Mouse (Mus musculus) frontal cortex, postnatal 36 days (tissue): ENCODE data around the gene Islr2.

Source experiments
- DNase-seq, 2 experiments: peaks; one replicate each; pipeline ENCODE4 v3.0.0; 2022; ENCODE audit warnings: low spot score in 2 of 2

Gene Islr2

DNA sequence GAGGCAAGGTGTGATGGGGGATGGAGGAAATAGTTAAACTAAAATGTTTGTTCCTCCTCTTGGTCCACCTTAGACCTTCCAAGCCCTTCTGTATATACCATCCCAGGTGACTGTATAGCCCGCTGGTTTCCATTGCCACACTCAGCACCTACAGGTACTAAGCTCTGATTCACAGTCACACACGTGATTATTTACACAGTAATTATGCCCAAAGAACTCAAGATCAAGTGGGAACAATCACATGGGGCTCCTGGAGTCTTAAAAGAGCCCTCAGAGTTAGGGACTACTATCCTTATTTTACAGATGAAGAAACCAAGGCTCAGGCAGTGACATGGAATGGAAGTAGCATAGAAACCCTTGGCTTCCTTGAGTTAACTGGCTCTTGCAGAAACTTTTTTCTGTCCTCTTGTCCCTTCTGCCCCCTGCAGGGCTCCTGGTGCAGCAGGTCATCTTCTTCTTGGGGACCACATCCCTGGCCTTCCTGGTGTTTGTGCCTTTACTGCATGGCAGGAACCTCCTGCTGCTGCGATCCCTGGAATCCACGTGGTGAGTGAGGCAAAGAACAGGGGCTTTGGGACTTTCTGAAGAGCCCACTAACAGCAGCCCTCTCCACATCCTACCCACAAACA lies 53.3 kb downstream of the Islr2 start:
- no peak for DNase-seq

DNA sequence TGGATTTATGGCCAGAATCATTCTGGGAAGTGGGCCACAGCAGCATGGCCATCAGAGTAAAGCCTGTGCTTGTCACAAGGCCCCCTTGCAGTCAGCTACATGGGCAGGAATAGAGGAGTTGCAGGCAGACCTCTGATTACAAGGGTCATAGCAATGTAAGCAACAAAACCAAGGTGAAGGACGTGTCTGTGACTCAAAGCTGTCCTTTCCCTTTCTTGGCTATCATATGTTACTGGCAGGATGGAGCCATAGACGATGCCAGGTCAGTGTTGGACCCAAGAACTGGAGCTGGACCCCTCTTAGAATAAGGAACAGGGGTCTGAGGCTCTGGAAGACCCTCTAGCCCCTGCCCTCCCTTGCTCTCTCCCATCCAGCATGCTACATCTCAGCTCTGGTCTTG lies 55.3 kb downstream of the Islr2 start:
- DNase-seq: no peak
